10 mouse cellular contexts compared by ENCODE assay signal in the genomic region with DNA sequence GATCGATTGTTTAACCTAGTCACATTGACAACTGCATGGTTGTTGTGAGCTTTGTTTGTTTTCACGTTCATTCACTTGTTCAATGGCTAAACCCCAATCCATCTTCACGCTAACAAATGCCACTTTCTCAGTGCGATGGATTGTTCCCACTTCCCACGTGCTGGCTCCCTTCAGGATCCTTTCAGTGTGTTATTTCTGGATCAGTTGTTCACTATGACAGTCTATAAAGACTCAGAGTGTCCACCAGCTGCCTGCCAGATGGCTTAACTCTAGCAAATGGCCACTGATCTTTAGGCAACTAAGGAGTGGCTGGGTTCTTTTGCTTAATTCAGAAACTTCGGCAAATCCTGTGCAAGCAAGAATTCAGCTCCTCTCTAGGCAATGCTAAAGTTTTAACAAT.
DNase-seq lines count a peak whose midpoint lies in the region; ATAC-seq lines count a peak whose summit lies in the region.
"Had no signal": no experiment of that assay in that cellular context is flagged by ENCODE, and none has a peak within 500 bp of the region (broad histone marks: within the 10 kb centered on the region; RNA-seq: fewer than 3 reads in every experiment).

No protein-coding gene starts in this region.

- H3K4me2 ChIP-seq in forebrain, embryonic 11.5 days (ENCODE audit: low read depth, low read length, severe bottlenecking): no peak overlapping the region

- H3K27me3 ChIP-seq in forebrain, embryonic 11.5 days (ENCODE audit: control insufficient read depth, insufficient read depth, low read length): peaks cover 11% of the 10 kb centered on the region

- H3K9ac ChIP-seq in forebrain, embryonic 11.5 days (ENCODE audit: low read length): no peak overlapping the region

- peak; percentile 25 for DNase-seq in layer of hippocampus, adult 11-12 months (ENCODE audit: low spot score)
- DNase-seq in layer of hippocampus, postnatal 10 days (ENCODE audit: low spot score in 2 of 2): no peak
- DNase-seq in forebrain, embryonic 11.5 days (ENCODE audit: low spot score): peak; percentile 71
- peak; percentile 6 to 11 for DNase-seq in layer of hippocampus, postnatal 36 days
- DNase-seq in retina, embryonic 14.5 days (ENCODE audit: low spot score): peak; percentile 87
- no peak for DNase-seq in kidney, adult 18-20 months
- no peak for DNase-seq in gastrocnemius, postnatal 14 days
- DNase-seq: liver had no signal

- H3K4me3 ChIP-seq in forebrain, embryonic 11.5 days (ENCODE audit: low read depth, low read length): no peak overlapping the region
- H3K4me3 ChIP-seq: heart, embryonic 10.5 days had no signal

- ATAC-seq in forebrain, embryonic 11.5 days (replicated peaks; ENCODE audit: low FRiP score): peak; percentile 96
- no peak for ATAC-seq in megakaryocyte progenitor cell, adult 5-6 weeks (replicated peaks; ENCODE audit: poor library complexity)

- peaks cover 5% of the 10 kb centered on the region for H3K4me1 ChIP-seq in forebrain, embryonic 11.5 days (replicated peaks; ENCODE audit: control insufficient read depth, insufficient read depth, low read length)
- H3K4me1 ChIP-seq: heart, embryonic 10.5 days had no signal

- H3K36me3 ChIP-seq in forebrain, embryonic 11.5 days (ENCODE audit: control insufficient read depth, insufficient read depth, low read length): no peaks in the 10 kb centered on the region
- H3K36me3 ChIP-seq: heart, embryonic 10.5 days had no signal

- no peaks in the 10 kb centered on the region for H3K9me3 ChIP-seq in forebrain, embryonic 11.5 days (ENCODE audit: control insufficient read depth, low read length)
- H3K9me3 ChIP-seq: heart, embryonic 10.5 days had no signal

- H3K27ac ChIP-seq in forebrain, embryonic 11.5 days (ENCODE audit: low read depth, low read length): no peak overlapping the region
- H3K27ac ChIP-seq: heart, embryonic 10.5 days had no signal

- intact Hi-C loops in gastrocnemius, postnatal 14 days (cut with DNase I; ENCODE audit: low total_unique reads): no loop called here

- 16% methylated on average over 6 of the region's 6 CpGs for WGBS in forebrain, embryonic 11.5 days

Comparison
In these comparisons a context has a peak if more than half of its experiments do, and no peak if none do; other contexts are left out.
1. DNase-seq: peak in layer of hippocampus, adult 11-12 months (single experiment), forebrain, embryonic 11.5 days (single experiment), layer of hippocampus, postnatal 36 days (2 of 2) and retina, embryonic 14.5 days (single experiment); none in layer of hippocampus, postnatal 10 days (0 of 2), kidney, adult 18-20 months (single experiment) and gastrocnemius, postnatal 14 days (single experiment).